Mouse (Mus musculus): ENCODE results near the gene Ncf2. TPM values are rescaled to one million over a fixed set of nuclear protein-coding genes. Genes with fewer than 3 reads are reported as not detected.

The Ncf2 gene
- total RNA-seq, 4 experiments from 2014 or later, result 2.0 to 20.9 (median 11.6) TPM

DNA sequence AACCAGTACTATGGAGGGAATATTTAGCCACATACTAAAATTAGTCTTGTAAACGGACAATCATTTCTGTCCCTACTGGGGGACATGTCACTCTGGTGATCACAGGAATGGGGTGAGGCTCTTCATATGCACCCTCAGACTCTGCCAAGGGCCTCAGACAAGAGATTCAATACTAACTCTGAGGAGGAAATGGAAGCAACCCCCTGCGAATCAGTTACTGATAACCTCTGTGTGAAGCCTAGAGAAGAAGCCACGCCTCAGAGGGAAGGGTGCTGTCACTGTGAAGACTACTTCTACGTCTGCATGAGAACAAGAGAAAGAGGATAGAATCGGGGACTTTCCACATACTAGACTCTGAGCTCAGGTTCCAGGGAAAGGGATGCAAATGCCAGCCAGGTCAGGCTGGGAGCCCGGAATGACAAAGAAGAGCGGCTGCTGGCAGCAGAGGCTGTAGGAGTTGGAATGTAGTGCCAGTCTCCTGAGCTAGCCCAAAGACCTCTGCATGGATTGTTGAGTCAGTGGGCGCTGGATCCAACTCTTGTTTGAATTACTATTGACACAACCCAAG, 4.2 kb upstream of the Ncf2 start:
- no peak for DNase-seq (ENCODE audit: low spot score in 2 of 2)

DNA sequence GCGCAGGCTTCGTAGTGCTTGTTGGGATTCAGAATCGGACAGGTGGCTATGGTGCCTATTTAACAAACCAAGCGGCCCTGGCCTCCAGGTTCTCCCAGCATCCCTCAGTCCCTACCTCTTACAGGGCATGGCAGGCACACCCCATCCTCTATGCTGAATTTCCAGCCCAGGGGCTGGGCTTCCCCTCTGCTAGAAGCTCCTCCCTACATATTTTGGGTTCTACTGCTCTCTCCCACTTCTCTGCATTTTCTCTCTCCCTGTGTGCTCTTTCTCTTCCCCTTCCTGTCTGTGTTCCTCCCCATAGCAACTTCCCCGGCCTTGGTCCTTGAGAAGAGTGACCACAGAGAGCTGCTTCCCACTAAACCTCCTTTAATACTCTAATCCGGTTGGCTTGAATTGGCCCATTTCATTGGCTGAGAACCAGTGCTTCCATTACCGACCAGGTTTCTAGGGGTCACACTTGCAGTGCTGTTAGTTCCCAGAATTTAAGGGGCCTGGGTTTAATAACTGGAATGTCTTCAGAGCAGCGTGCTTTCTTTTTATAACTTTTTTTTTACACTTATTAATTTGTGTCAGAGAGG, 3.2 kb upstream of the Ncf2 start:
- no peak for DNase-seq (ENCODE audit: low spot score in 2 of 2)

DNA sequence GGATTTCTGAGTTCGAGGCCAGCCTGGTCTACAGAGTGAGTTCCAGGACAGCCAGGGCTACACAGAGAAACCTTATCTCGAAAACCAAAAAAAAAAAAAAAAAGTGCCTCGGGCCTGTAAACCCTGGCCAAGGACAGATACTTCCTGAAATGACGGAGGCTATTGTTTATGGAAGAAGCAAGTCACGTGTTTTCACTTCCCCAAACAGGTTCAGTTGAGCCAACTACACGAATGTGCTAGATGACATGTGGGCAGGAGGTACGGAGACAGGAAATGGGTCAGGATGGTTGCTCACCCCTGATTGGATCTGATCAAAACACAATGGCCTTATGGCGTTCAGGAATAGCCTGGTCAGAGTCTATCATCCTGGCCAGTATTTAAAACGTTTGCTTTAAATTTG, 1.9 kb upstream of the Ncf2 start:
- DNase-seq (ENCODE audit: low spot score in 2 of 2), result no peak

DNA sequence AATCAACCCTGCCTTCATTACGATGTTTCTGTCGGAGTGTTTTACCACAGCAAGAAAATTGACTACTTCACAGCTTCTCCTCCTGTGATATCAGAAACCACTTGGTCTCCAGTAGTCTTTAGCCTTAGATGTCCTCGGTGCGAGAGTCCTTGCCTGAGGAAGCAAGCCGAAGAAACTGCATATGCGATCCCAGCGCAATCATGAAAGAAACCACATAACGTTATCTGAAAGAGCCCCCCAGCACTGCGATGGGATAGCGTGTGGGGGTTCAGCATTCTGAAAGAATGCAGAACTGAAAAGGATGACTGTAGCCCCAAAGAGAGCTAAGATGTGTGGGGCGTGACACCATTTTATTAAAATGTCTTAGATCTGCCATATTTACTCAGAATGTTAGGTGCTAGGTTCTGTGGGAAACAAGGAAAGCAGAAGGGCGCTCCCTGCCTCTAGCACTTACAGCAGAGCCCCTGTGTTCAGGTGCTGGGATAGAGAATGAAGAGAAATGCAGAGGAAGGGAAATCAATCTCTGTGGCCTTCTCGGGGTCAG, 711 bp downstream of the Ncf2 start:
- DNase-seq (ENCODE audit: low spot score in 2 of 2), result no peak

DNA sequence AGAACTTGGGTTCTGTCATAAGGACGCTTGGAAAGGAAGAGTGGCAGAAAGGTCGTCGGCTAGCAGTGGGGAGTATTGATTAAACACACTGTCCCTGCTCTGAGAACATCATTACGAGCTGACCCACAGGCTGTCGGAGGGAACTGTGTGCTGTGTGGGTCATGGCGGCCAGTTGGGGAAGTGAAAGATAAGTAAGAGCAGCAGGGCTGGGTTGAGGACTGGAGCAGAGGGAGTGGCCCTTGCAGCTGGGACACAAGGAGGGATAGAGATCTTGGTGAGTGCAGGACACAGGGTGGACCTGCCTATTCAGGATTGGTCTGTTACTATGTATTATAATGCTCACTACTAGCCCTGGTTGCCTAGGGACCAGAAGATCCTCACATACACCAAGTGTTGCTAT, 4.9 kb downstream of the Ncf2 start:
- DNase-seq (ENCODE audit: low spot score in 2 of 2), result no peak

DNA sequence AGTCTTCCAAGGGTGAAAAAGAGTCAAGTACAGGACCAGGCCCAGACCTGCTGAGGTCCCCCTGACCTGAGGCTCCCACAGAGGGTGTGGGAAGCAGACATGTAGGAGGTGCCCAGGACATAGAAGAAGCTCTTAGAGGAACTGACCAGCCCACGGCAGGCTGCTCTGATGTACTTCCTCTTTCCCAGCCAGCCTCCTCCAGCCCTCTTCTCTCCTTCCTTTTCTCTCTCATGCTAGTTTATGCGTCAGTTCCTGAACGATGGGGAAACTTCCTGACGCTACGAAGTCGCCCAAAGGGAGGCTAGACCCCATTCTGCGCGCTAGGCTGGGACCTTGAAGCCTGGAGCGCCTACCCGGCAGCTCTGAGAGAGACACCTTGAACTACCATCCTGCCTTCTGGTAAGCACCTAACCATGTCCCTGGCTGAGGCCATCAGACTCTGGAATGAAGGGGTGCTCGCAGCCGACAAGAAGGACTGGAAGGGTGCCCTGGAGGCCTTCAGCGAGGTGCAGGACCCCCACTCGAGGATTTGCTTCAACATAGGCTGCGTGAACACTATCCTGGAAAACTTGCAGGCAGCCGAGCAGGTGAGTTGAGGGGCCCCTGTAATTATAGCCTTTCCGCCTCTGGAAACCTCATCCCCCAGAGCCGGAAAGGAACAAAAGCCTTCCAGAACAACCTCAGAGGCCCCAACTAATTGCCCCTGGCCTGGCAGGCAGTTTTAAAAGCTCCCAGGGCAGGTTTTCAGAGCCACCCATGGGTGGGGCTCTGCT, 7.8 kb downstream of the Ncf2 start:
- no peak for DNase-seq (ENCODE audit: low spot score in 2 of 2)

DNA sequence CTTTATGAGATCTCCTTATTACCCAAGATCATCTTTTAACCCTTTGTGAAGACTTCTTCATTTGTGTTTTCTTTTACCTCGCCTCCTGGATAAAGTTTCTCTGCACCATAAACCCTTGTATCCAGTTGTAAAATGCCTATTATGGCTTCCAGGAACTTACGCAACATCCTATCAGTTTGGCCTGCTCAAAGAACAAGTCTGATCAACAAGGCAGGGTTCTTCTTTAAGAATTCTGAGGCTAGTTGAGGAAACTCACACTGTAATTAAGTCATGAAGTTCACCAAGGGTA, 8.3 kb downstream of the Ncf2 start:
- DNase-seq (ENCODE audit: low spot score in 2 of 2), result no peak

DNA sequence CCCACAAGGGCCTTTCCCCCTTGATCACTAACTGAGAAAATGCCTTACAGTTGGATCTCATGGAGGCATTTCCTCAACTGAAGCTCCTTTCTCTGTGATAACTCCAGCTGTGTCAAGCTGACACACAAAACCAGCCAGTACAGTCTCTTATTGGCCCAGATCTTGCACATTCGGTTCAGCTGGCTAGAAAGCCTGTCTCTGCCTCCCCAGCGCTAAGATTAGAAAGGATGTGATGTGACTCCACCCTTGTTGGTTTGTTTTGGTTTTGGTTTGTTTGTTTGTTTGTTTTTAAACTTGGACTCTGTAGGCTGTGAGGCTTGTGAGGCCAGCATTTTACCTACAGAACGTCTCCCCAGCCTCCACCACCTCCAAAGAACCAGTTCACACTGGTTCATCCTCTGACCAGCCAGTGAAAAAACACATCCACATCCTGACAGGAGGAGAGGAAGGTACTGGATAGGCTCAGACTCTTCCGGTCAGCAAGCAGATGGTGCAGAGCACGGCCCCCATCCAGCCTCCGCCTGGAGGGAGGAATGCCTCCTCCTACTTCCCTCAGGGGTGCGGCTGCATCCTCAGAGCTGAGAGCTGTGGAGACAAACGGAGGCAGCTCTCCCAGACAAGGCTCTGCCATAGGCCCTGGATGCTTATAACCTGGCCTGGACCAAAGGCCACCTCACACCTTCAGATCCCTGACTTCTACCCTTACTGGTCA, 9.7 kb downstream of the Ncf2 start:
- no peak for DNase-seq (ENCODE audit: low spot score in 2 of 2)

DNA sequence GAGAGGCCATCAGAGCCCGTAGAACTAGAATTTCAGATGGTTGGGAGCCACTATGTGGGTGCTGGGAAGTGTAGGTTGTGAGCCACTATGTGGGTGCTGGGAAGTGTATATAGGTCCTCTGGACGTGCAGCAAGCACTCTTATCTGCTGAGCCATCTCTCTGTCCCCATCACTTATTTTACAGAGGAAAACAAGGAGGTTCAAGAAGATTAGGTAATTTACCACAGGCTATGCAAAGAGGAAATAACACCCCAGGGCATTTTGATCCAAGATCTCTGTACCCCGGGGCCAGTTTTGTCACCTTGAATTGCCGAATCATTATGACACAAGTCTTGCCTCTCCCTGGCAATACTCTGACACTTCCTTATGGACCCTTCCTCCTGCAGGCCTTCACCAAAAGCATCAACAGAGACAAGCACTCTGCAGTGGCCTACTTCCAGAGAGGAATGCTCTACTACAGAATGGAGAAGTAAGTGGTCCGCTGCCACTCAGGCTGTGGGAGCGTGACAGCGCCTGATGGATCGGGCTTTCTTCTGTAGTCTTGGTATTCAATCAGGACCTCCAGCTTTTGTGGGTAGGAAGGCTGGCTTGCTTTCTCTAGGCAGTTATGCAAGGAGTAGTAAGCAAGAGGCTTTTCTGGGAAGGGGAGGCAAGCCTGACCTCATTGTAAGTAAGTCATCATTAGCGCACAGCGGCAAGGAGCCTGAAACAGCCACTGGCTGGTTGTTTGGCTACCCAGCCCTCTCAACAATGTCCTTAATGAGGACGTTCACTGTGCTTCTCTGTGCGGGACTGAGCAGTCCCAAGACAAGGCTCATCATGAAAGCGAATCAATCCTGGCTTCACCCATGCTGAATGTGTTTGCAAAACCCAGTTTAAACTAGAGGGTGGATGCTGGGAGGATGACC, 10.8 kb downstream of the Ncf2 start:
- no peak for DNase-seq (ENCODE audit: low spot score in 2 of 2)

DNA sequence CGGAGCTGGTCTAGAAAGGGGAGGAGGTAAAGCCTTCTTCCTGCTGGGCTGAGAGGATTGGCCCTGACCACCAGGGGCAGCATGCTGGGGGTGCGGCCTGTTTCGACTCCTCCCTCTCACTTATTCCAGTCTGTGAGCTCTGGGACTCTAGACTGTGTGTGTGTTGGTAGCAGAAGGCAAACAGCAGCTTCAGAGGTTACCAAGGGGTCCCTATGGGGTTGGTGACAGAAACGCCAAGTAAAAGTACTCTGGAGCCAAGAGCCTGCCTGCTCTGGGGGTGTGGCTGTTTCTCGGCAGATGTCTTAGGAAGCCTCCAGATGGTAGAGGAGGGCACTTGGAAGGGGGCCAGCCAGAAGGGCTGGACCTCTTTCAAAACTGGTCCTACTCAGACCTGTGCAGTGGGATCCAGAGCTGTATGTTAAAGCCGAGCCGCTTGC, 15.3 kb downstream of the Ncf2 start:
- no peak for DNase-seq (ENCODE audit: low spot score in 2 of 2)

DNA sequence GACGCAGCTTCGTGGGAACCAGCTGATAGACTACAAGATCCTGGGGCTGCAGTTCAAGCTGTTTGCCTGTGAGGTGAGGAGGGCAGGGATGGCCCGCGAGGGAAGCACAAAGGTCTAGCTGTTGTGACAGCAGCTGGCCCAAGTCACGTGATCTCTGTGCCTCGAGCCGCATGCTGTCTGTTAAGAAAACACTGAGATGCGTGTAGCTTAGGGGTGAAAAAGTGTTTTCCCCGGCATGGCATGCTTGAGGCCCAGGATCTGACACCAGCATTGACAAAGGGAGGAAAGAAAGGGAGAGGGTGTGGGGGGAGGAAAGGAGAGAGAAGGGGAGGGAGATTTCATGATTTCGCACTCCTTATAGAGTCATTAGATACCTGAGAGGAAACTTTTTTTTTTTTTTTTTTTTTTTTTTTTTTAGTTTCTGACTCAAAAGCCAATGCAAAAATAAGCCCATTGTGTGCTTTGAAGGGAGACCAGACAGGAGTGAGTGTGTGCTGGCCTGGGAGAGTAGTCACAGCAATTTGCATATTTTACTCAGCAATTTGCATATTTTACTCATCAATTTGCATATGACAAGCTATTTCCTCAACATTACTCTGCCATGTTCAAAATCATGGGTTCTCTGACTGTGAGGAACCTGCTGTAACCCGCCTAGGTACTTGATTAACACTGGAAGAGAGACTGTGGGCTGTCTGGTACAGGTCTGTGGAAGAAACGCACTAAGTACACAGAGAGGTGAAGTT, 17.2 kb downstream of the Ncf2 start:
- DNase-seq (ENCODE audit: low spot score in 2 of 2), result no peak

DNA sequence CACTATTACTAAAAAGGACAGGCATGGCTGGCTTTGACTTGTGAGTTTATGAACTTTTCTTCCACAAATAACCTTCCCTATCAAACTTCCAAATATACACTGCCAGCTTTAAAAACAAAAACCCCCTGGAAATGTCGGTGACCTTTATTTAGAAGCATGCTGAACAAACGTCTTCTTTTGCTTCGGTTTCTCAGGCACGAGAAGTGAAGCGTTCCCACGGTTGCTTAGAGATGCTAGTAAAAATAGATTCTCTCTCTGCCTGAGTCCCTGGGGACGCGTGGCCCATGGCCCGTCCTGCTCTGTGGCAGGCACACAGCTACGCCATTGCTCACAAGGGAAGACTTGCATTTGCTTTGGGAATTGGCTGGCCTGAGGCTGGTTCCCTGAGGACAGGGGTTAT, 17.8 kb downstream of the Ncf2 start:
- no peak for DNase-seq (ENCODE audit: low spot score in 2 of 2)

DNA sequence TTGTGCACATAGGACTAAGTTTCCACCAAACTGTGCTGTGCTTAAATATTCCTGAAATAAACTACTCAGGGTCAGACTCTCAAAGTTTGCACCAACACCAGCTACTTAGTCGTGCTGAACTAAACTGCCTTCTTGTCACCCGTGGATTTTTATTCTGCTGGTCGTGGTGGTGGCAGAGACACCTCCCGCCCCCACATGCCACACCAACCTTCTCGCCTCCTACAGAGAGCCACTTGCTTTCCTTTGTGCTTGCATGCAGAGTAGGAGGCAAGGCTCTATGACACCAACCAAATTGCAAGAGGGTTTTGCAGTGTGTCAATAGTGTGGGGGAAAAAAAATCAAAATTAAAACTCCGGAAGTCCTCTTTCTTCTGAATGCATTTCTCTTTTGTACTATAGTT, 19.6 kb downstream of the Ncf2 start:
- DNase-seq (ENCODE audit: low spot score in 2 of 2), result no peak

DNA sequence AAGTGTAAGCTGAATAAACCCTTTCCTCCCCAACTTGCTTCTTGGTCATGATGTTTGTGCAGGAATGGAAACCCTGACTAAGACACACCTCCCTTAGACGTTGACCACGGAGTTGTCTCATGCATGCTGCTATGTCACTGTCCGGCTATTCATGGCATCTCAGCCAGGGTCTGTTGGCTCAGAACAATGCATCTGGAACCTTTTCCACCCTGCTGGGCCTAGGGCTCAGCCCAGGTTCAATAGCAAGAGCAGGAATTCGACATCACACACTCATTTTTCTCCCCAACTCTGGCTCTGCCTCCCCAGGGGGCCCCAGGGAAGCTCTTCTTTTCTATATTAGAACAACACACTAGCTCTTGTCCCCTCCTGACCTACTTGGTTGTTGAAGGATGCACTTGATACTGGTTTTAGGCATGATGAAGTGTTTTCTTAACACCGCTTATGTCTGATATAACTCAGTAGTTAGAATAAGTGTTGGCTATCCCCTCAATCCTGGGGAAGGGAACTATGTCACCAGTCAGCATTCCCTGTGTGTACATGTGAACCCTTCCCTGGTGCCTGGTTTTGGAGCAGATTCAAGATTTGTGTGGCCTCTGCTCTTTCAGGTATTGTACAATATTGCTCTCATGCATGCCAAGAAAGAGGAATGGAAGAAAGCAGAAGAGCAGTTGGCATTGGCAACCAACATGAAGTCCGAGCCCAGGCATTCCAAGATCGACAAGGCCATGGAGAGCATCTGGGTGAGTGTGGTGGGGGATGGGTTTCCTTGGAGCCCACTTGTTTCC, 21.1 kb downstream of the Ncf2 start:
- DNase-seq (ENCODE audit: low spot score in 2 of 2), result no peak

DNA sequence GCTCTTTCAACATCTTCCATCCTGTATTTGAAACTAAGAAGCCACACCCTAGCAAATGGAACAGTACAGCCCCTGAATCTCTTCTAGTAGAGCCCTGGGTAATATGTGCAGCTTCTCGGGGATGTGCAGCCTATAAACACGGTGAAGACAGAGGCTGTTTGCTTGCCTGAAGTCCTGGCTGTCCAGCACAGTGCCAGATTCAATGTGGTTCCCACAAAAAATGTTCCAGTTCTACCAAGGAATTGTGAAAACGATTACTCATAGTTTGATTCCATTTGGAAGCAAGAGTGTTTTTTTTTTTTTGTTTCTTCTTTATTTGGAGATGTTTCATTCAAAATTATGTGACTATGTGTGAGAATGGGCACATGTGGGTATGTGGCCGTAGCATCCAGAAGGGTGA, 21.8 kb downstream of the Ncf2 start:
- no peak for DNase-seq (ENCODE audit: low spot score in 2 of 2)

DNA sequence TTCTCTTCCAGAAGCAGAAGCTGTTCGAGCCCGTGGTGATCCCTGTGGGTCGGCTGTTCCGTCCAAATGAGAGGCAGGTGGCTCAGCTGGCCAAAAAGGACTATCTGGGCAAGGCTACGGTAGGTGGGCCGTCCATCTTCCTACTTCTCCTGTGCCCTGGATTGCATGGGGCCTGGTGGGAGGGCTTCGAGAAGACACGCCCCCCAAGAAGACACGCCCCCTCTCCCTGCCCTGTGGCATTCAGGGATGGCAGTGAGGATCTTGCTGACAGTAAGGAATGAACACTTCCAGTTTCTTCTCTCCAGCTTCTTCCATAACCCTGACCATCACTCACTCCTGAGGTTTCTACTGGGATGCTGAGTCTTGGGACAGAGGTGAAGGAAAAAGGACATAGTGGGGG, 24.2 kb downstream of the Ncf2 start:
- no peak for DNase-seq (ENCODE audit: low spot score in 2 of 2)

DNA sequence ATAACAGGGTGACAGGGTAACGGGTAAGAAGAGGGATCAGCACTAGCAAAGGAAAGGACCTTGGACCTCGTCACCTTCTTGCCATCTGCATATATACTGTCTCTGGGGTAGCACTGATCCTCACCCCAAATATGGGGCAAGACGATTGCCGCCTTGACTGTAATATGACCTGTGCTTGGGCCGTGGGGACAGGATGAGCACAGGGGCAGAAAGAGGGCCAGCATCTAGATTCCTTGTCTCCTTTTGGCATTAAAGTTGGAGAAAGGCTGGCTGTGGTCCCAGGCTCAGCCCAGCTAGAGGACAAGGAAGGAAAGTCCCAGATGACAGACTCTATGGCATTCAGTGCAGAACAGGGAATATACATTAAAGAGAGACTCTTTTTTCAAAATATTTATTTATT, 26.5 kb downstream of the Ncf2 start:
- DNase-seq (ENCODE audit: low spot score in 2 of 2), result no peak

DNA sequence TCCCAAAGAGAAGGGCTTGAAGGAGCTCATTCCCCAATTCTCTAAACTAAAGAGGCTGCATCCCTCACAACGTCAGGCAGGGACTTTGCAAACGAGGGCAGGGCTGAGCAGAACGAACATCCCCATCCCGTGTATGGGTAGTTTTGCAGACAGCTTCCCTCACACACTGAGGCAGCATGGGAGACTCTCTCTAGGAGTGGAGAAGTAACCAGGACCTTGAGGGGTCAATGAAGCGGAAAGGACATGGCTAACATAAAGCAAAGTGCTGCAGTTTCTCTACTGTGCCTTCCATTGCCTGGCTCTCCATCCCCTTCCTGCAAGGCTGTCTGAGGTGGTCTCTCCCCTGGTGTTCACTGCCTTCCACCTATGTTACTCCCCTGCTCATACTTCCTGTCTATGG, 28.2 kb downstream of the Ncf2 start:
- DNase-seq (ENCODE audit: low spot score in 2 of 2), result no peak

DNA sequence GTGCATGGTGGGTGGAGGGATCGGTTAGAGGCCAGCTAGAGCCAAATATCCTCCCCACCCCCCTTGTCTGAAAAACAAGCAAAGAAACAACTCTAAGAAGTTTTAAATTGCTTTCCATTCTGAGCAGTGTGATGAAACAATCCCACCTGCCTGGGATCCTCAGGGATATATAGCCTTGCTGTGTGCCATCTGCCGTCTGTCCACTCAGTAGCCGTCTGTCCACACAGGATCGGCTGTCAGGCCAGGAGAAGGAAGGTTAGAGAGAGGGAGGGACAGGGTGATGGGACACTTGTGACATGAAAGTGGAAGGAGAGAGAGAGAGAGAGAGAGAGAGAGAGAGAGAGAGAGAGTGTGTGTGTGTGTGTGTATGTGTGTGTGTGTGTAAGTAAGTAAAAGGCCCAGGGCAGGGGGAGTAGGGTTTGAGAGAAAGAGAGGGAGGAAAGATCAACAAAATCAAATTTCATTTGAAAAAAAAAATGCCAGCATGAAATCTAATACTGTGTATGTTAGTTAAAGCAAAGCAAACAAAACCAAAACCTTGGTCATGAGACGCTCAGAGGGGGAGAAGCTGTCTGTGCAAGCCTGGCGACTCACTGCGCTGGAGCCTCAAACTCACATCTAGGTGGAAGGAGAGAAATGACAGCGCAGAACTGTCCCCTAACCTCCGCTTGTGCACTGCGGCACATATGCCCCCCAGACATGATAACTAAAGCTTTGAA, 28.8 kb downstream of the Ncf2 start:
- no peak for DNase-seq (ENCODE audit: low spot score in 2 of 2)
